Mouse (Mus musculus) small intestine, adult 2 months (tissue): ENCODE measurements around the gene Il31.

Source experiments
- CTCF ChIP-seq: fragments of 200-500 bp; IDR thresholded peaks from 2 replicates; pipeline ENCODE4 v1.5.1; 2012; ENCODE audit warnings: low read depth, mild to moderate bottlenecking, control low read depth, inconsistent platforms, low read length, moderate library complexity, mixed read lengths; ENCODE audit not compliant: insufficient replicate concordance, insufficient read length; ENCODE audit errors: extremely low read depth
- POLR2A ChIP-seq: fragments of 200-500 bp; IDR thresholded peaks from 2 replicates; pipeline ENCODE4 v1.6.1; 2012; ENCODE audit warnings: low read depth, mild to moderate bottlenecking, control low read depth, inconsistent platforms, low read length, moderate library complexity

DNA sequence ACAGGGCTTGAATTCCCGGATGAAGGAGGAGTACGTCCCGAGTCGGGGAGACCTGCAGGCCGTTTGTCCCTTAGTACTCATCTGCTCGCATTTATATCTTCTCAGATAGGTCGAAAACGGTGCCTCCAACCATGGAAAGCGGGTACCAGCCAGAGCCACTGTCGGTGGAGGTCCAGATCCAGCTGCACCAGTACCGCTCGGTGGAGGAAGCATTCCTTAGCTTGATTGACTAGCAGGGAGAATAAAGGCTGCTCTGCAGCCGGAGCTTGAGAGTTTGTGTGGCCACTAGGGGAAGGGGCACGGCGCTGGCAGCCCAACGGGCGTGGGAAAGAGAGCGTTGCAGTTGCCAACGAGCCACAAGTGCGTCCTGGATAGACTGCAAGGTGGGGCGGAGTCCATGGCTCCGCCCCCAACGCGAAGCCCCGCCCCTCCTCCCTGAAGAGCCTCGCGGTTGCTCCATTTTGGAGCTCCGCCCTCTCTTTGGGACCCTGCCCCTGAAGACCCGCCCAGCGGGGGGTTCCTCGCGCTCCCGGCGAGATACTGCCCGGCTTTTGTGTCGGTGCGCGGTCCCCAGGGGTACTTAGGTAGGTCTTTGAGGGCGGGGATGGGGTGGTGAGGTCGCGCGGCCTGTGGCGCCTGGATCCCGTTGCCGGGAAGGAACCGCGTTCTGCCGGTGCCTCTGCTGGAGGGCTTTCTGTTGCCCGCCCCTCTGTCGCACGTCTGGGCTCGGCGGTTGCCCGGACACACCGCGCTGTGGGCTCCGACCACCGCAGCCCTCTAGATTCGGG is 18.8 kb upstream of the Il31 start:
- TF ChIP-seq CTCF: no peak
- TF ChIP-seq POLR2A: no peak
